Mouse (Mus musculus) B cell, adult 2 months (primary cell): ENCODE results near the gene Tmem108.

ENCODE experiments used
- DNase-seq, 2 experiments: peaks; one replicate each; pipeline ENCODE4 v3.0.0; 2022

The Tmem108 gene

GRCm38 (mm10) chr9:103540518-103540917 lies 221.1 kb downstream of the Tmem108 start:
- DNase-seq, result no peak

- DNase-seq, result no peak
Observed at GRCm38 (mm10) chr9:103538047-103538816, 223.4 kb downstream of the Tmem108 start.

- no peak for DNase-seq
Observed at GRCm38 (mm10) chr9:103536059-103536634, 225.5 kb downstream of the Tmem108 start.

GRCm38 (mm10) chr9:103525041-103525537 lies 236.5 kb downstream of the Tmem108 start:
- DNase-seq, result no peak

GRCm38 (mm10) chr9:103524600-103524999 lies 237.0 kb downstream of the Tmem108 start:
- DNase-seq, result no peak

GRCm38 (mm10) chr9:103523742-103524403 lies 237.8 kb downstream of the Tmem108 start:
- DNase-seq, result no peak

GRCm38 (mm10) chr9:103523008-103523407 lies 238.6 kb downstream of the Tmem108 start:
- DNase-seq, result no peak

- DNase-seq, result no peak
Observed at GRCm38 (mm10) chr9:103513884-103514283, 247.8 kb downstream of the Tmem108 start.

GRCm38 (mm10) chr9:103512257-103512656 lies 249.4 kb downstream of the Tmem108 start:
- DNase-seq, result no peak

- DNase-seq, result no peak
Observed at GRCm38 (mm10) chr9:103506968-103507584, 254.6 kb downstream of the Tmem108 start.

- no peak for DNase-seq
Observed at GRCm38 (mm10) chr9:103505067-103505466, 256.6 kb downstream of the Tmem108 start.

- DNase-seq, result no peak
Observed at GRCm38 (mm10) chr9:103504646-103505045, 257.0 kb downstream of the Tmem108 start.

- DNase-seq, result no peak
Observed at GRCm38 (mm10) chr9:103503586-103504298, 257.9 kb downstream of the Tmem108 start.

GRCm38 (mm10) chr9:103502655-103503054 lies 259.0 kb downstream of the Tmem108 start:
- DNase-seq, result no peak

- DNase-seq, result no peak
Observed at GRCm38 (mm10) chr9:103501861-103502364, 259.7 kb downstream of the Tmem108 start.

- DNase-seq, result no peak
Observed at GRCm38 (mm10) chr9:103499366-103499765, 262.3 kb downstream of the Tmem108 start.

- DNase-seq, result no peak
Observed at GRCm38 (mm10) chr9:103498699-103499098, 262.9 kb downstream of the Tmem108 start.

- DNase-seq, result peak; percentile 15 to 23
Observed at GRCm38 (mm10) chr9:103495391-103495790, 266.2 kb downstream of the Tmem108 start.

GRCm38 (mm10) chr9:103494346-103495020 lies 267.2 kb downstream of the Tmem108 start:
- DNase-seq, result peak; percentile 58 to 61

- no peak for DNase-seq
Observed at GRCm38 (mm10) chr9:103491985-103492384, 269.7 kb downstream of the Tmem108 start.

GRCm38 (mm10) chr9:103490439-103490838 lies 271.2 kb downstream of the Tmem108 start:
- peak; percentile 89 to 90 for DNase-seq

- DNase-seq, result peak; percentile 77 to 83
Observed at GRCm38 (mm10) chr9:103489883-103490282, 271.8 kb downstream of the Tmem108 start.
